Mouse (Mus musculus) frontal cortex, adult 2 months (tissue): ENCODE results near the gene Lrch3. TPM values are rescaled to one million over a fixed set of nuclear protein-coding genes. Genes with fewer than 3 reads are reported as not detected.
"Not testable (repeated sequence)": the region's sequence is repeated elsewhere in the genome, so short reads cannot be mapped to it uniquely, and the experiment has no call there.

Experiments used
- DNase-seq, 2 experiments: peaks; one replicate each; pipeline ENCODE4 v3.0.0; 2022; ENCODE audit warnings: low spot score in 1 of 2; ENCODE audit errors: extremely low spot score in 1 of 2
- polyA plus RNA-seq: library from polyadenylated mRNA; depleted of rRNA; stranded (reverse); fragments of >200 nt; gene quantifications from 2 replicates; pipeline ENCODE4 v1.2.3, GENCODE M21; 2012

Lrch3 gene
- polyA plus RNA-seq, 1 experiment = 40.4 TPM

DNA sequence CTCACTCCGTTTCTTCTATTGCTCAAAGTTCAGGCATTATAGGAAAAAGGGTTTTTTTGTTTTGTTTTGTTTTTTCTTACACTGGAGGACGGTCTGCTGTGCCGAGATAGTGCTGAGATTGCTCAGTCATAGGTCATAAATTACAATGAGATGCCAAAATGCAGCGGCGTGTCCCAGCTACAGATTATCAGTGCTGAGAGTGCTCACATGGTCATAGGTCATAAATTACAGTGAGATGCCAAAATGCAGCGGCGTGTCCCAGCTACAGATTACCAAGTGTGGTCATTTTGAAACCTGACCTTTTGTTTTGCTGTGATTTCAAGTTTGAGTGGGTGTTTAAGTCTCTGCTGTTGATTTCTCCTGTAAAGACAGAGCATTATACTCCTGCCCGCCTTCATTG, 7.2 kb upstream of the Lrch3 start:
- DNase-seq = no peak

DNA sequence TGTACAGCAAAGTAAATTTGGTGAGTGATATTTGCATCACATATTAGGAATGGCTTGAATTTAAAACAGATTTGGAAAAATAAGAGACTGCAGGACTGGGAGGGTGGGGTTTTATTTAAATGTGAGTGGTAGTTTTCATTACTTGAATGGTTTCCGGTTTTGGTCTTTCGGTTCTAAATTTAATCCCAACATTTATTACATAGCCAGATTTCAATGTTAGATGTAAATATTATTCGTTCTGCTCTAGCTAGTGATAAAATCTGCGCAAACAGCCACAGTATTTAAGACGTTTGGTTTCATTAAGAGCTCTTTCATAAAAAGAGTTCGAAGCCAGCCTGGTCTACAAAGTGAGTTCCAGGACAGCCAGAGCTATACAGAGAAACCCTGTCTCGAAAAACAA, 688 bp upstream of the Lrch3 start:
- no peak for DNase-seq

DNA sequence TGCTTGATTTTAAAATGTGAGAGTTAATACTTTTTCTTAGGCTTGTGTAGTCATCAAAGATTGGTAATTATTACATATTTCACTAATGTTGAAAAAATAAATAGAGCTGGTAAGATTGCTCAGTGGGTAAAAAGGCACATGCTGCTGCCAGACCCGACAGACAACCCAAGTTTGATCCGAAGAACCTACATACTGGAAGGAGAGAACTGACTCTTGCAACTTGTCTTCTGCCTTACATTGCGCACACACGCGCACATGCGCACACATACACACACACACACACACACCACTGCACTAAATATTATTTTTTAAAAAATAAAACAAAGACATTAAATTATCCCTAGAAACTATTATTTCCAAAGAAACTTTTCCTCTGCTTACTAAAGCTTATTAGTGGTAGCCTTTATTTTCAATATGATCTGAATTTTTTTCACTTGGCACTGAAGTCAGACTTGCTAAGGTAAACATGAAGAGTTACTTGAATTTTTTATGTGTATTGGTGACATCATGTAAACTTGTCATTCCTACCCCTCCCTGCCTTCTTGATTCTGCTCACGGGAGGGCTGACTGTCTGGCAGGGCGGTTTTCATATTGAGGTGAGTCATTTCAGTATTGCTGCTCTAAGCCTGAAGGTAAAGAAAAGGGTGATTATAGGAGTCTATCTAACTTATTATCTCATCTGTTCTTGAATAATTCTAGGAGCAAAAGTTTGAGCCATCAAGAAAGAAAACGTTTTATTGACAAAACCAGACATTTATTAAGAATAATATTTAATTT, 1.6 kb downstream of the Lrch3 start:
- DNase-seq = no peak

DNA sequence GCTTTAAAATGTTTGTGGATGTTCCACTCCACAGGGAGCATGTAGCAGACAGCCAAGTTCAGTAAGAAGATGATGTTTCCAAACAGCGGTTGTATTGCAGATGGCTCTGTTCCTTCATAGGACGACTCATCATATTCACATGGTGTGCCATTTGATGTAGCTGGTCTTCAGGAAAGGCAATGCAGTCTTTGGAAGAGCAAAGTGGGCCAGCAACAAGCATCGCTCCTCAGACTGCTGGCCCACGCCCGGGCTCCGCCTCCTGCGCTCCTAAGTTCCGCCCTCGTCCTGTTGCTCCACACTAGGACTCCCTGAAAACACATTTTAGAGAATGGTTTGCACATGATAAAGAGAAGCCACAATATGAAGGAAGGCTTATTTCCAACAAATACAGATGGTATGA, 12.7 kb downstream of the Lrch3 start:
- DNase-seq = peak in 1 of 2 experiments; percentile 32

DNA sequence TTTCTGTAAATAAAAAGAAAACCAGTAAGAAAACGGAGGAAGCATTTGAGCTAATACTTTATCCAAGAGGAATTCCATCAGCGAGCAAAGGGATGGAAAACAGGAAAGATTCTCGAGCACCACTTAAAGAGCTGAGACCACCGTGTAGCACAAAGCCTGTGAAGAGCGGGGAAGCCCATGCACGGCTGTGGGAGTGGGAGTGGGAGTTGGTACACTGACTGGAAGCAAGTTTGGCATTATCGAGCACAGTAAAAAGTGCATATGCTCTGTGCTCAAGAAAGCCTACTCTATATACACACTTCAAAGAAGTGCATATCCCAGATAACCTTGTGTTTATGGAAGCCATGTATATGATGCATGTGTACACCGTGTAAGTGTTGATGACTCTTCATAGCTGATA, 13.1 kb downstream of the Lrch3 start:
- DNase-seq = no peak

DNA sequence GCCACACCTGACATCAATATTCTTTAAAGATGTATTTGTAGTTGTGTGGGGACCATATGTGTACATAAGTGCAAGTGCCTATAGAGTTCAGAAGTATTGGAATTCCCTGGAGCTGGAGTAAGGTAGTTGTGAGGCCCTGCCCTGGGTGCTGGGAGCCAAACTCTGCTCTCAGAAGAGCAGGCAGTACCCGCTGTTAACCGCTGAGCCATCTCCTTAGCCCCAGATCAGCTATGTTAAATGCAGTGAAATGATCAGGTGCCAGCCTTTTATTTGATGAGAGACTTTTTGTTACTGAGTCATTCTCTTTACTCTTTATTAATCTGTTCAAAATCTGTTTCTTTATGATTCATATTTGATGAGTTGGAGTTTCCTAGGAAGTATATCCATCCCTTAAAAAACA, 16.0 kb downstream of the Lrch3 start:
- DNase-seq = no peak

DNA sequence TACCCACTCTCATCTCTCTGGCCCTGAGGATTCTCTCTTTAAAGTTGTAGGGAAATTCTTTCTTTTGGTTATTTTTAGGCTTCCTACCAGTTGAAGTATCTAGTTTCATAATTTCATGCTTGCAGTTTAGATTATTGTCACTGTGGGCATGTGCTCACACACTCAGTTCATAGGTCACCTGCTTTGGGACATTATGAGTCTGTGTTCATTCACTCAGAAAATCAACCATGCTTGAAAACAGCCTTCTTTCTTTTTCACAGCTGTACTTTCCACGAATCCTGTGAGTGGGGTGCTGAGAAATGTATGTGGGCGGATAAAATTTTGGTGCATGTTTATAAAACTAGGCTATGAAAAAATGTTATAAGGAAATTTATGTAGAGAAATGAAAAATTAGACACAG, 20.6 kb downstream of the Lrch3 start:
- DNase-seq = peak; percentile 27 to 60

DNA sequence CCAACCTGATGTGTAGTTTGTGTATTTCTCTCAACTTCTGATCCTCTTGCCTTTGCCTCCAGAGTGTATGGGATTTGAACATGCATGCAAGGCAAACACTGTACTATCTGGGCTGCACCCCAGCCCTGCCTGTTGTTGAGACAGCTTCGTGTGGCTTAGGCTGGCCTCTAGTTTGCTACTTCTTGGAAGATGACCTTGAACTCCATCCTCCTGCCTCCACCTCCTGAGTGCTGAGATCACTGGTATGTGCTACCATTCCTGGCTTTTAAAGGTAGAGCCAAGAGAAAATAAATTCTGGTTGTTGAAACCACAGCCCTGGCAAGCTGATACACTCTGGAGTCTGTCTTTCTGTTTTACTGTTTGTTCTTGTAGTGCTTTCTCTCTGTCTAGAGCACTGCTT, 21.2 kb downstream of the Lrch3 start:
- DNase-seq = no peak

DNA sequence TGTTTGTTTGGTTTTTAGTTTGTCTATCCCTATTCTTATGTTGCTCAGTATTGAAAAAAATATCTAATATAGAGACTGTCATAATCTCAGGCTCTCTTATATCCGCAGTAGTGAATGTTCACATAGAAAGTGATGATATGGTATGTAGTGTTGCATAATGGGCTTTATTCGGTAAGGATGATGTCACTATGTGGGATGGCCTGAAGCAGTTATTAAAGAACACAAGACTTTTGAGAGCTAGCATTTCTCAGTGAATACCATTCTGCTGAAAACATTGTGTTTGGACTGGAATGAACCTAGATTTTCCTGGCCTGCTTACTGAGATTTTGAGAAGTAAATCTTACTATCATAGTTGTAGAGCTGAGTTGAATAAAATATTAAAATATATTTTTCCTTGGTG, 23.5 kb downstream of the Lrch3 start:
- DNase-seq = no peak

DNA sequence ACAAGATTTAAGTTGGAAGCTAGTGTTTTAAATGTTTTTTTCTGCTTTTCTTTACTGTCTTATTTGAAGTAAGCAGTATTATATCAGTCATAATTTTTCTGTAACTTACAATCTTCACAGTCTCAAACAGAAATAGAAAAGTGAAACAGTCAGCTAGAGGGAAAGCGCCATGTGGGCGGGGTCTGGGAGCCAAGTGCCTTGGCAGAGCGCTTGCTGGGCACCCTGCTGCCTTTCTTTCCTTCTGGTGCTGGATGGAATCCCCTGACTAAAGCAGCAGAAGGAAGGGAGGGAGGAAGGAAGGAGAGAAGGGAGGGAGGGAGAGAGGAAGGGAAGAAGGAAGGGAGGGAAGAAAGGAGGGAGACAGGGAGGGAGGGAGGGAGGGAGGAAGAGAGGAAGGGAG, 25.4 kb downstream of the Lrch3 start:
- DNase-seq = peak; percentile 38 to 80

DNA sequence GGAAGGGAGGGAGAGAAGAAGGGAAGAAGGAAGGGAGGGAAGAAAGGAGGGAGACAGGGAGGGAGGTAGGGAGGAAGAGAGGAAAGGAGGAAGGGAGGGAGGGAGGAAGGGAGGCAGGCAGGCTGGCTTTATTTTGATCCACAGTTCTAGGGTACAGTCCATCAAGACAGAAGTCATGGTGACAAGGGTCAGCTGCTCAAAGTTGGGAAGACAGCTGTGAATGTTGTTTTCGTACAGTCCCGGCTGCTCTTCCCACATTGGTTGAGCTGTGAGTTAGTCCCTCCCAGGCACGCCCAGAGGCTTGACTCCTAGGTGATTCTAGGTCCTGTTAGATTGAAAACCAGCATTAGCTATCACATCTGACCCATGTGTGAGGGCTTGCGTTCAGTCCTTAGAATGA, 25.8 kb downstream of the Lrch3 start:
- DNase-seq = not testable (repeated sequence)

DNA sequence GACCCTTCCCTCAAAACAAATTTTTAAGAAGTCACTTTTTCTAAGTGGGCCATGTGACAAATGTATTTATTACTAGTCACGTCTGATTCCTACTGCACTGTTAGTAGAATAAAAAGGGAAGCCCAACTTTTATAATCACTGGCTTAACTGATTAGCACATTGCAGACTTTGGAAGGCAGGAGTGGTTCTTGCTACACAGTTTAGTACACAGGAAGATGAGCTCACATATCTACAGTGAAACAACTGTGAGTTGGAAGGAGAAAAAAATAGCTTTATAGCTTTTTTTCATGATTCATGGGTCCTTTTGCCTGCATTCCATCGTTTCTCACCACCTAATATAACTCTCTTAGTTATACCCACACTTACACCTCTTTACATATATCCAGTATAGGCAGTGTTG, 27.3 kb downstream of the Lrch3 start:
- not testable (repeated sequence) for DNase-seq

DNA sequence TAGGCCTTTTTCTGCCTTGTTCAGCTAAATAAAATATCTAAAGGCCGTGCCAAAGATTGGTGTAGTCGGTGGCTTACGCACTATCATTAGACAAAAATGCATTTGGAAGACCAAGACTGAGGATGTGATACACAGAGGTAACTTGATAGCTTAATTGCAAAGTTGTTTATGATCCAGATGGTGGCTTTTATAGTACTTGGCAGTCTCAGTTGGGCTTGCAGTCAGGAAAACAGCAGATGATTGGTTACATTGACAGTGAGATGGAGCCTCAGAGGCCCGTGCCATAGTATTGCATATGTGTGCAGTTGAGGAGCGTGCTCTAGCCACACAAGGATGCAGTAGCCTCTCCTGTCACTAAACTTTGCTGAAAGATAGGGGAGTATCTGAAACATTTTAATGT, 28.8 kb downstream of the Lrch3 start:
- DNase-seq = no peak

DNA sequence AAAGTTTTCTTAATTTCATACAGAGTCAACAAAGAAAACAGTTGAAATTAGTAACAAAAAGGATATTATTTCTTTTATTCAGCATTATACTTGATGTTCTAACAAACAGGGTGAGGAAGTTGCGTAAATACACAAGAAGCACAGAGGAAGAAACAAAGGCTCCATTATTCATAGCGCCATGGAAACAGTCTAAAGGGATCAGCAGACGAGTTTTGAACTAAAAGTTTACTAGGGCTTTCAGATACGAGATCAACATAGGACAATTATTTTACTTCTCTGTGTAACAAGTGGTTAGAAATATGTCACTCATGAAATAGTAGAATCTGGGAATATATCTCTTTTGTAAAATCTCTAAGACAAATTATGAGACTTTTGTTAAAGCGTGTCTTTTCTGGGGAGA, 31.5 kb downstream of the Lrch3 start:
- DNase-seq = no peak

DNA sequence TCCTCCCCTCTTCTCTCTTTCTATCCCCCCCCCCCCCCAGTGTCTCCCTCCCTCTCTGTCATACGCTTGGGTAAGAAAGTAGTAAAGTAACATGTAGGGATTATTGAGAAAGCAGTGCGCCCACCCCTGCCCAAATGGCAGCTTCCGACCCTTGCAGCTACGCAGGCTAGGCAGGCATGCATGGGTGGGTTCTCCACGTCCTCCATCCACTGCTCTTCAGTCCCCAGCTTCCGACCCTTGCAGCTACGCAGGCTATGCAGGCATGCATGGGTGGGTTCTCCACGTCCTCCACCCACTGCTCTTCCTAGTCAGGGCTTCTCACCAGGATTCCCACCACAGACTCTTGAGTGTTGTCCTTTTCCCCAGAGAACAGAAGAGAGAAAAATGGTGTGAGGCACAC, 34.1 kb downstream of the Lrch3 start:
- no peak for DNase-seq

DNA sequence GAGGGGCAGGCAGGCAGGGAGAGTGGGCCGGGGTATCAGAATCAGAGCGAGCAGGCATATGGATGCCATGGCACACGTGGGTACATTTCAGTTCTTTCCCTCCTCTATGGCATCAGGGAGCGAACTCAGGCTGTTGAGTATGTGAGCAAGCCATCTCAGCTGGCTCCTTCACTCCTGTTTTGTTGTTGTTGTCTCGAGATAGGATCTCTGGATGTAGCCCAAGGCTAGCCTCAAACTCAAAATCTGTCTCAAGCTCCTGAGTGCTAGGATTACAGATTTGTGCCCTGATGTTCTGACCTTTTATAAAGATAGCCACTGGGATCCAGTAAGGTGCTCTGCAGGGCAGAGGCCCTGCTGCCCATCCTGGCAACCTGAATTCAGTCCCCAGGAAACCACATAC, 34.8 kb downstream of the Lrch3 start:
- no peak for DNase-seq

DNA sequence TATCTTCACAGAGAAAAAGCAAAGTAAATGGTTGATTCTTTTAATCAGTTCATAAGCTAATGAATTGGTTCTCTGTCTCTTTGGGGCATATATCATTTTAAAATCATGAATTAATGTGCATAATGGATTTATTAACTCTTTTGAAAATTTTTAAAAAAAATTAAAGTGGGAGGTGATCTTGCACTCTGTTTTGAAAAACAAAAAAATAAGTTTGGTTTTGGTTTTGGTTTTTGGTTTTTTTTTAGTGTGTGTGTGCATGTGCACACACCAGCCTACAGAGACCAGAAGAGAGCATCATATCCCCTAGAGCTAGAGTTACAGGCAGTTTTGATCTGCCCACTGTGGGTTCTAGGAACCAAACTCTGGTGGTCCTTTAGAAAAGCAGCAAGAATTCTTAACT, 35.4 kb downstream of the Lrch3 start:
- no peak for DNase-seq

DNA sequence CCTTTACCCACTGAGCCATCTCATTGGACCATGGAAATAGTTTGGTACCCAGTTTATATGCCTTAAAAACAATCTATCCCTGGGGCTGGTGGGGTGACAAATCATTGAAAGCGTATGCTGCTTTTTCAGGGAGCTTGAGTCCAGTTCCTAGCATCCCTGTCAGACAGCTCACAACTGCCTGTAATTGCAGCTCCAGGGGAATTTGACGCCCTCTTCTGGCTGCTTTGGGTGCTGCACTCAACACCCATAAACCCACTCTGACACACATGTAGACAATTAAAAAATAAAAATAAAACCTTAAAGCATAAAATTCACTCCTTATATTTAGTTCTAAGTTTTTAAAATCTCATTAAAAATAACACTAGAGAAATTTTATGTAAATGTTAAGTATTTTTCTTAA, 37.2 kb downstream of the Lrch3 start:
- DNase-seq = no peak

DNA sequence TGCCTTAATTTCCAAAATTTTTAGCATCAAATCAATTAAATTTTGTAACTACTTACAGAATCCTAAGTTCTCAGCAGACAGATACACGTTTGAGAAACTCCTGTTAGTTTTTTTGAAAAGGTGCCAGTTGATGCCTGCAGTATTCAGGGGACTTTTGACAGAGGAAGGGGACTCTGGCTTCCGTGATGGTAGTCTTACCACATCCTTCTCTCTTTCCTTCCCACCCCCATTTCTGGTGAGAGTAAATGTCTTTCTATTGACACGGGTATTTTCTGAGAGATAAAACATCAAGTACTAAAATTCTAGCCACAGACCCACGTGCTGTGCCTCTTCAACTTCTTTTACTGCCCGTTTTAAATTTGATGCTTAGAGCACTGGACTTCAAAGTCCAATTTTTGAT, 39.9 kb downstream of the Lrch3 start:
- DNase-seq = no peak

DNA sequence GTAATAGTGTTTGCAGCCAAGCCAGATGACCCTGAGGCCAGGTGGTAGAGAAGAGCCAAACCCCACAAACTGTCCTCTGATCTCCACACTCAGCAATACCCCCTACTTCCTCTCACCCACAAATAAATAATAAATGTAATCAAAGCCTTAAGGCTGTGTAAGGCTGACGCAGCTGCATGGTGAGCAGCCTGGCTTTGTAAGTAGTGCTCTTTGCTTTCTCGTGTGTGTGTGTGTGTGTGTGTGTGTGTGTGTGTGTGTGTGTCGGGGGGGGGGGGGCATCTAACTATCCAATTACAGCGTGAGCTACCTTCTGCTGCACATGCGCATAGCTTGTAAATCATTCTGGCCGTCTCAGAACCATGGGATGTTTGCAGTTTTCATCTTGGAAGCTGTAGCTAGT, 40.4 kb downstream of the Lrch3 start:
- no peak for DNase-seq

DNA sequence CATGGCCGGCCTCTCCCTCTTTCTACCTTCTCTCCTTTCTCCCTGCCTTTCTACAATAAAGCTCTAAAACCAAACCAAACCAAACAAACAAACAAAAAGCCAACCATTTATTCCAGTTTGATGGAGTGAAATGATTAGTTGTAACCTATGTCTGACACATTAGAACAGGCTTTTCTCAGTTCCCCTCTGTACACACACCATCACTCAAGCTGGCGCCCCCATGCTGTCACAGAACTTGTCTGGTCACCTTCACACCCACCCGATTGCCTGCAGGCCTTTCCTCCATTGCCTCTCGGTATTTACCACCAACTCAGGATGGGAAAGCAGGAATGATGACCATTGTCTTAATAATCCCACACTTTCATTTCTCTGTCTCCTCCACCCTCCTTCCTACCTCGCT, 43.0 kb downstream of the Lrch3 start:
- no peak for DNase-seq

DNA sequence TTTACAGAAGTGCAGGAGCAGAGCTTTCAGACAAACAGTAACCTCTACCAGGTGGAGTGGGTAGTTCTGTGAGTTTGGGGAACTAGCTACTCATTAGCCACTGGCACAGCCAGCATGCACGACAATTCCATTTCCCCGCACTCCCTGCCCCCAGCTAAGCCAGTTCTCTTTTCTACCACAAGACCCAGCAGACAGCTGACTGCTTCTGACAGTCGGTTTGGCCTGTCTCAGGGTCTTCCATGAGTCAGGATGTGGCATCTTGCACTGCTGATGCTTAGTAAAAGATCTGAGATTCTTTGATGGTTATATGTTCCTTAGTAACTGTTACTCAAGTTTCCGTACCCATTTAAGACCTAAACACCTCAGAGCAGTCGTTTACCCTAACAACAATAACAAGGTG, 58.6 kb downstream of the Lrch3 start:
- no peak for DNase-seq

DNA sequence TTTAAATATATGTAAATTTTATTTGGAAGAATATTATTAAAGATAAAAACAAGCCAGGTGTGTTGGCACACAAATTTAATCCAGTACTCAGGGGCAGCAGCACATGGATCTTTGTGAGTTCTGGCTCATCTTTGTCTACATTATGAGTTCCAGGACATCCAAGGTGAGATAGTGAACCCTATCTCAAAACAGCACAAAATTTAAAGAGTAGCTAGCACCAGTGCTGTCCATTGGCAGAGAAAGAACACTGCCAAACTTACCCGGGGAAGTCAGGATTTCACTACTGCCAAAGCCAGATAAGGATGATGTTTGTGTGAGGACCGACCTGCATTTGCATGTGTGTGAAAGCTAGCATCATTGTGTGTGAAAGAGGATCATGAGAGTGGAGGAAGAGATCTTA, 59.1 kb downstream of the Lrch3 start:
- no peak for DNase-seq
